Mouse (Mus musculus): Measurements from ENCODE around the gene Lzts2.

- peak; percentile 99 for TF ChIP-seq CHD2 (IDR thresholded peaks at IDR 0.05; ENCODE audit: low read depth, low read length)
- TF ChIP-seq ZNF384 (IDR thresholded peaks at IDR 0.05; ENCODE audit: low read depth, low read length) = no peak
- no peak for TF ChIP-seq ZC3H11A (IDR thresholded peaks at IDR 0.05; ENCODE audit: borderline replicate concordance, low read depth, low read length)
- TF ChIP-seq HCFC1 (IDR thresholded peaks at IDR 0.05; ENCODE audit: borderline replicate concordance, insufficient read depth, low read length) = no peak
Observed at GRCm38 (mm10) chr19:45074580-45075322, 60.5 kb downstream of the Lzts2 start, which contains the start of gene Kazald1.

All from ES-E14 (cell line).